Mouse (Mus musculus) bone marrow macrophage, adult 2 months (primary cell): ENCODE data around the gene Mertk.

ENCODE experiments used
- CTCF ChIP-seq: IDR thresholded peaks from 2 replicates; pipeline ENCODE4 v1.5.1; 2012; ENCODE audit warnings: low read depth, mild to moderate bottlenecking, low read length, moderate library complexity
- POLR2A ChIP-seq: IDR thresholded peaks from 2 replicates; pipeline ENCODE4 v1.6.1; 2012; ENCODE audit warnings: mild to moderate bottlenecking, low read depth, low read length, borderline replicate concordance

GRCm38 (mm10) chr2:128850036-128850435, 151.3 kb downstream of the Mertk start:
- TF ChIP-seq CTCF (no peak), POLR2A (no peak)
